8 mouse cellular contexts compared by ENCODE assay signal in genomic region chr4:127935369-127935768, GRCm38 (mm10). TPM values are rescaled to one million over a fixed set of nuclear protein-coding genes. Genes with fewer than 3 reads are reported as not detected.
A peak's percentile ranks its signal among the peaks of the same experiment; 100 is the strongest.
DNase-seq lines count a peak whose midpoint lies in the region; ATAC-seq and TF ChIP-seq lines count a peak whose summit lies in the region.

No protein-coding gene starts in this region.

- WGBS in hindbrain, embryonic 11.5 days = 45% methylated on average over 3 of the region's 3 CpGs
- WGBS in hindbrain, embryonic 13.5 days = 51% methylated on average over 3 of the region's 3 CpGs
- 50% methylated on average over 3 of the region's 3 CpGs for WGBS in embryonic facial prominence, embryonic 11.5 days
- 53% methylated on average over 3 of the region's 3 CpGs for WGBS in thymus, adult 2 months

- peak; percentile 48 for TF ChIP-seq CTCF in E14TG2a.4 (conservative IDR thresholded peaks at IDR 0.05; ENCODE audit: low read length)
- no peak for TF ChIP-seq CTCF in thymus, adult 2 months (IDR thresholded peaks at IDR 0.05; ENCODE audit: borderline replicate concordance, control insufficient read depth, extremely low read depth, insufficient read depth, low read length, poor library complexity)

- no peak for TF ChIP-seq POLR2A in thymus, adult 2 months (IDR thresholded peaks at IDR 0.05; ENCODE audit: control insufficient read depth, extremely low read depth, insufficient read depth, low read length, poor library complexity)

- H3K36me3 ChIP-seq in hindbrain, embryonic 11.5 days (ENCODE audit: control insufficient read depth, insufficient read depth, low read length) = no peaks in the 10 kb centered on the region
- H3K36me3 ChIP-seq in hindbrain, embryonic 13.5 days = no peaks in the 10 kb centered on the region
- H3K36me3 ChIP-seq in E14TG2a.4 (ENCODE audit: insufficient read depth, low read length) = no peaks in the 10 kb centered on the region
- no peaks in the 10 kb centered on the region for H3K36me3 ChIP-seq in embryonic facial prominence, embryonic 11.5 days (replicated peaks; ENCODE audit: control insufficient read depth, insufficient read depth, low read depth, low read length)
- no peaks in the 10 kb centered on the region for H3K36me3 ChIP-seq in thymus, adult 2 months (ENCODE audit: control insufficient read depth, insufficient read depth, low read length)

- H3K4me3 ChIP-seq in hindbrain, embryonic 11.5 days (ENCODE audit: low read depth, low read length) = no peak overlapping the region
- H3K4me3 ChIP-seq in hindbrain, embryonic 13.5 days = no peak overlapping the region
- no peak overlapping the region for H3K4me3 ChIP-seq in E14TG2a.4 (replicated peaks; ENCODE audit: low read length)
- H3K4me3 ChIP-seq in embryonic facial prominence, embryonic 11.5 days (ENCODE audit: low read depth, low read length) = no peak overlapping the region
- no peak overlapping the region for H3K4me3 ChIP-seq in thymus, adult 2 months (ENCODE audit: control insufficient read depth, insufficient read depth, low read length)

- DNase-seq in hindbrain, embryonic 11.5 days (ENCODE audit: low spot score) = peak; percentile 58
- peak; percentile 7 for DNase-seq in NIH3T3 (ENCODE audit: low read depth)
- DNase-seq in embryonic facial prominence, embryonic 11.5 days (ENCODE audit: low spot score) = peak; percentile 34
- DNase-seq in retina, embryonic 14.5 days (ENCODE audit: low spot score) = peak; percentile 71
- no peak for DNase-seq in yolk sac, embryonic 10.5 days (ENCODE audit: low spot score)
- no peak for DNase-seq in thymus, adult 2 months

- no peaks in the 10 kb centered on the region for H3K27me3 ChIP-seq in hindbrain, embryonic 11.5 days (ENCODE audit: control insufficient read depth, insufficient read depth, low read length)
- H3K27me3 ChIP-seq in hindbrain, embryonic 13.5 days = no peaks in the 10 kb centered on the region
- no peaks in the 10 kb centered on the region; the same call in 1 of the 2 replicates for H3K27me3 ChIP-seq in E14TG2a.4 (ENCODE audit: insufficient read depth, low read length)
- no peaks in the 10 kb centered on the region for H3K27me3 ChIP-seq in embryonic facial prominence, embryonic 11.5 days (ENCODE audit: control insufficient read depth, insufficient read depth, low read length)
- no peaks in the 10 kb centered on the region for H3K27me3 ChIP-seq in thymus, adult 2 months (ENCODE audit: control insufficient read depth, insufficient read depth, low read length)

- ATAC-seq in hindbrain, embryonic 11.5 days (ENCODE audit: low FRiP score) = no peak
- no peak for ATAC-seq in hindbrain, embryonic 13.5 days (ENCODE audit: low FRiP score)
- ATAC-seq in embryonic facial prominence, embryonic 11.5 days (replicated peaks; ENCODE audit: insufficient number of reproducible peaks, low FRiP score, low TSS enrichment, low read depth) = no peak

- no peak overlapping the region for H3K9ac ChIP-seq in hindbrain, embryonic 11.5 days (ENCODE audit: low read depth, low read length)
- H3K9ac ChIP-seq in hindbrain, embryonic 13.5 days = no peak overlapping the region
- H3K9ac ChIP-seq in embryonic facial prominence, embryonic 11.5 days (replicated peaks; ENCODE audit: low read length) = no peak overlapping the region

- no peak overlapping the region for H3K4me2 ChIP-seq in hindbrain, embryonic 11.5 days (replicated peaks; ENCODE audit: low read depth, low read length)
- no peak overlapping the region for H3K4me2 ChIP-seq in hindbrain, embryonic 13.5 days
- H3K4me2 ChIP-seq in embryonic facial prominence, embryonic 11.5 days (ENCODE audit: low read depth, low read length) = no peak overlapping the region

- H3K9me3 ChIP-seq in hindbrain, embryonic 11.5 days (ENCODE audit: control insufficient read depth, low read length) = no peaks in the 10 kb centered on the region
- H3K9me3 ChIP-seq in hindbrain, embryonic 13.5 days = no peaks in the 10 kb centered on the region
- H3K9me3 ChIP-seq in E14TG2a.4 (ENCODE audit: low read length) = no peaks in the 10 kb centered on the region
- no peaks in the 10 kb centered on the region for H3K9me3 ChIP-seq in embryonic facial prominence, embryonic 11.5 days (replicated peaks; ENCODE audit: control insufficient read depth, low read length)

- H3K4me1 ChIP-seq in hindbrain, embryonic 11.5 days (replicated peaks; ENCODE audit: control insufficient read depth, insufficient read depth, low read length) = no peaks in the 10 kb centered on the region
- no peaks in the 10 kb centered on the region for H3K4me1 ChIP-seq in hindbrain, embryonic 13.5 days (replicated peaks)
- no peaks in the 10 kb centered on the region for H3K4me1 ChIP-seq in E14TG2a.4 (replicated peaks; ENCODE audit: low read depth, low read length)
- no peaks in the 10 kb centered on the region for H3K4me1 ChIP-seq in embryonic facial prominence, embryonic 11.5 days (ENCODE audit: control insufficient read depth, insufficient read depth, low read length)
- H3K4me1 ChIP-seq in thymus, adult 2 months (replicated peaks; ENCODE audit: control insufficient read depth, insufficient read depth, low read length) = no peaks in the 10 kb centered on the region

- H3K27ac ChIP-seq in hindbrain, embryonic 11.5 days (ENCODE audit: low read depth, low read length) = no peak overlapping the region
- no peak overlapping the region for H3K27ac ChIP-seq in hindbrain, embryonic 13.5 days
- no peak overlapping the region for H3K27ac ChIP-seq in embryonic facial prominence, embryonic 11.5 days (replicated peaks; ENCODE audit: low read depth, low read length)
- no peak overlapping the region for H3K27ac ChIP-seq in thymus, adult 2 months (ENCODE audit: control insufficient read depth, insufficient read depth, low read length)

RNA-seq across cellular contexts. Expression of gene CK137956, which starts 35.4 kb away (rescaled TPM):
- 0.94 and 1.5 TPM in 2 replicates for polyA plus RNA-seq in hindbrain, embryonic 11.5 days (2014; fragmentation: Nextera tagmentation; extraction: Ambion mirVana)
- polyA plus RNA-seq in hindbrain, embryonic 13.5 days (2015; fragmentation: Nextera tagmentation; extraction: Ambion mirVana) = 0.69 and 0.88 TPM in 2 replicates
- polyA plus RNA-seq in embryonic facial prominence, embryonic 11.5 days (2014; fragmentation: Nextera tagmentation; extraction: Ambion mirVana) = 0.08 and 0.20 TPM in 2 replicates
- not detected in 2 replicates for polyA plus RNA-seq in thymus, adult 2 months (2012; rRNA removed)

RNA-seq across cellular contexts. Expression of gene Csmd2, which starts 52.3 kb away (rescaled TPM):
- 1.3 and 1.9 TPM in 2 replicates for polyA plus RNA-seq in hindbrain, embryonic 11.5 days (2014; fragmentation: Nextera tagmentation; extraction: Ambion mirVana)
- polyA plus RNA-seq in hindbrain, embryonic 13.5 days (2015; fragmentation: Nextera tagmentation; extraction: Ambion mirVana) = 8.6 TPM in 2 replicates
- polyA plus RNA-seq in embryonic facial prominence, embryonic 11.5 days (2014; fragmentation: Nextera tagmentation; extraction: Ambion mirVana) = 0.21 and 0.46 TPM in 2 replicates
- polyA plus RNA-seq in thymus, adult 2 months (2012; rRNA removed) = 0.42 and 0.50 TPM in 2 replicates

Comparison
In these comparisons a context has a peak if more than half of its experiments do, and no peak if none do; other contexts are left out.
1. DNase-seq: peak in hindbrain, embryonic 11.5 days (single experiment), NIH3T3 (single experiment), embryonic facial prominence, embryonic 11.5 days (single experiment) and retina, embryonic 14.5 days (single experiment); none in yolk sac, embryonic 10.5 days (single experiment) and thymus, adult 2 months (single experiment).